Mouse (Mus musculus) limb, embryonic 14.5 days (tissue): ENCODE results near the gene Trim43c. TPM values are rescaled to one million over a fixed set of nuclear protein-coding genes. Genes with fewer than 3 reads are reported as not detected.
A peak's percentile ranks its signal among the peaks of the same experiment; 100 is the strongest.
"Not testable (repeated sequence)": the region's sequence is repeated elsewhere in the genome, so short reads cannot be mapped to it uniquely, and the experiment has no call there.

Source experiments
- ATAC-seq: fragments of 200-750 bp; cut with Nextera tagmentation; 2 replicates; pipeline ENCODE4 v1.8.0; 2017; ENCODE audit warnings: low read depth, moderate number of reproducible peaks, moderate TSS enrichment; ENCODE audit not compliant: low FRiP score
- DNase-seq: peaks from one replicate; pipeline ENCODE4 v3.0.0-alpha.2; 2015; ENCODE audit warnings: low spot score
- H3K27ac ChIP-seq: fragments of 300-500 bp; sonication (generic); replicated peaks from 2 replicates; pipeline ENCODE4 v1.5.1; 2014; ENCODE audit warnings: low read depth, mild to moderate bottlenecking, low read length, moderate library complexity, mixed read lengths
- H3K27me3 ChIP-seq: fragments of 300-500 bp; sonication (generic); 2 replicates; pipeline ENCODE4 v1.6.1; 2014; ENCODE audit warnings: low read length, mixed read lengths; ENCODE audit not compliant: control insufficient read depth, insufficient read depth
- H3K36me3 ChIP-seq: fragments of 300-500 bp; sonication (generic); 2 replicates; pipeline ENCODE4 v1.6.1; 2014; ENCODE audit warnings: mild to moderate bottlenecking, low read length, moderate library complexity, mixed read lengths; ENCODE audit not compliant: control insufficient read depth, insufficient read depth
- H3K4me1 ChIP-seq: fragments of 300-500 bp; sonication (generic); 2 replicates; pipeline ENCODE4 v1.6.1; 2014; ENCODE audit warnings: antibody characterized with exemption, low read length, mixed read lengths; ENCODE audit not compliant: control insufficient read depth, insufficient read depth
- H3K4me2 ChIP-seq: fragments of 300-500 bp; sonication (generic); replicated peaks from 2 replicates; pipeline ENCODE4 v1.6.1; 2014; ENCODE audit warnings: low read depth, mild to moderate bottlenecking, low read length, moderate library complexity; ENCODE audit not compliant: severe bottlenecking
- H3K4me3 ChIP-seq: fragments of 300-500 bp; sonication (generic); replicated peaks from 2 replicates; pipeline ENCODE4 v1.5.1; 2014; ENCODE audit warnings: low read length
- H3K9ac ChIP-seq: fragments of 300-500 bp; sonication (generic); 2 replicates; pipeline ENCODE4 v1.6.1; 2014; ENCODE audit warnings: mild to moderate bottlenecking, low read depth, low read length, moderate library complexity; ENCODE audit not compliant: severe bottlenecking
- H3K9me3 ChIP-seq: fragments of 300-500 bp; sonication (generic); 2 replicates; pipeline ENCODE4 v1.6.1; 2016; ENCODE audit warnings: low read length; ENCODE audit not compliant: control insufficient read depth
- WGBS: fragments of 180-500 bp; shearing (Covaris S2); extraction: QIAGEN DNeasy Blood & Tissue Kit; methylation state at CpG from one replicate; pipeline ENCODE4 v1.1.7; 2014; 5-methylcytosine and 5-hydroxymethylcytosine counted together
- polyA plus RNA-seq, 2 experiments: library from polyadenylated mRNA; depleted of rRNA in 1 of 2; stranded (reverse) in 1 of 2; unstranded in 1 of 2; fragments of >200 nt; fragmentation: Nextera tagmentation in 1 of 2; extraction: Ambion mirVana in 1 of 2; gene quantifications; 2 replicates each; pipeline versions ENCODE4 v1.2.1 to v1.2.3; 2012 to 2014

The Trim43c gene
- polyA plus RNA-seq (2012; rRNA removed): 0.03 TPM in 1 of 2 replicates, not detected in the other
- 0.21 TPM in 1 of 2 replicates, not detected in the other for polyA plus RNA-seq (2014; fragmentation: Nextera tagmentation; extraction: Ambion mirVana)

DNA sequence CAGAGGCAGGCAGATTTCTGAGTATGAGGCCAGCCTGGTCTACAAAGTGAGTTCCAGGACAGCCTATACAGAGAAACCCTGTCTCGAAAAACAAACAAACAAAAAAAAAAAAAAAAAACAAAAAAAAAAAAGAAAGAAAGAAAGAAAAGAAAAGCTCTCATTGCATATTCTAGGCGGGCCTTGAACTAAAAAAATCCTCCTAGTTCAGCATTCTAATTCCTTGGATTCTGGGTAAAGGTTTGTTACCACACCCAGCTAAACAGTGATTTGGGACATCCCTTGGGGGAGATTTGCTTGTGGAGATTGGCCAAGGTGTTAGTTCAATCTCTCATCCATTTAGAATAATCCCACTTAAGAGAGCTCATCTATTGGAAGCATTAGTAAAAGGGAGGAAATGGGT lies at the start of gene Trim43c:
Gene Trim43c (plus strand): TSS at position 301 of the 400 bp plus-strand sequence.
- DNase-seq, H3K9me3 ChIP-seq, H3K27me3 ChIP-seq, ATAC-seq, H3K27ac ChIP-seq, H3K9ac ChIP-seq, H3K4me2 ChIP-seq, H3K4me3 ChIP-seq, H3K36me3 ChIP-seq, H3K4me1 ChIP-seq: not testable (repeated sequence)
- 94% methylated on average over 2 of the region's 2 CpGs for WGBS

DNA sequence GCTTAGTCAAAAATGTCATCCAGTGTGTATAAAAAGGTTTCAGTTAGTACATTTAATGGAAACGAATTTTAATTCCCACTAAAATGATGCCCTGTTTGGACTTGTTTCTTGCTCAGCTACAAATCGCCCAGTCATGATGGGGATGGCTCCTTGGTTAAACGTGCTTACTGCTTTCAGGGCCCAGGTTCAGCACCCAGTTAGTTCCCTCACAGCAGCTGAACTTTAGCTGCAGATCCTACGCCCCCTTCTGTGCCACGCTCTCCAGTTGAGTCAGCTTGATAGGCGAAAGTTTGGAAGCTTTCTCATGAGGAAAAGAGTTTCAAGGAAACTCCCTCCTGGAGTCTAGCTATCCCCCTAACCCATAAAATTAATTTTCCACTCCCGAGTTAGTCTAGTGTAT lies 14.1 kb downstream of the Trim43c start:
- not testable (repeated sequence) for H3K36me3 ChIP-seq, H3K27me3 ChIP-seq, ATAC-seq, H3K4me2 ChIP-seq, H3K4me3 ChIP-seq, H3K9me3 ChIP-seq, DNase-seq, H3K4me1 ChIP-seq, H3K9ac ChIP-seq, H3K27ac ChIP-seq
- WGBS: 61% methylated on average over 7 of the region's 7 CpGs

DNA sequence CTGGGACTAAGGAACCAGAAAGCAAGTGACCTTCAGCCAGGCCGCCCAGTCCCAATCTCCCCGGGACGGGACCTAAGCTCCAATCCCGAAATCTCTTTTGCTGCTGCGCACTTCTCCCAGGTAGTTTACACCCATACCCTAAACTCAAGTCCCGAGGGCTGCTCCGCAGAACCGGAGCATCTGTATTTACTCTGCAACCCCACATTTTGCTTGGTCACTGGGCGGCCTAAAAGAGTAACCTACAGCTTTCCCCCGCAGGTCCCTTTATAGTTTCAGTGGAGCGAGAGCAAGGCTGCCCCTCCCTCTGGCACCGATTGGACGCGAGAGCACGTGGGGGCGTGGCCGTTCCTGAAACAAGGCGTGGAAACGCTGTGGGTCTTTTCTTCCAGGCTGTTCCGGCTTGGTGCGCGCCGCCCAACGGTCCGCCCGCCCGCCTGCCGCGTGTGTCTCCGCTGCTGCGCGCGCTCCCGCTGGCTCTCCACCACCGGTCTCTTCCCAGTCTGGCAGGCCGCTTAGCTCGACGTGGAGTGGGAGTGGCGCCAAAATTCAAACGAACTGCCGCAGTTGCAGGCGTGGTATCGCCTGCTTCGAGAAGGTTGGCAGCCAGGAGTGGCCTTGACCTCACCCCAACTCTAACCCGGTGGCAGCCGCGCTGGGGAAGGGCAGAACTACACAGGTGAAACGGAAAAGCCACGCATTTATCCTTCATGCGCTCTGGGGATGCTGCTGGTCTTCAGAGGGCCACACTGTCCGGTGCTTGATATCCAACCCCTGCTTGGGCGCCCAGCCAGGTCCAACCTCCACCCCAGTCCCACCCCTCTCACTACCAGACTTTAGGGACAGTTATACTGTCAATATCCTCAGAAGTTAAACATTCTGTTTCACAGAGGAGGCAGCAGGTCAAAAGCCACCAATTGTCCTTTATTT lies 19.9 kb downstream of the Trim43c start:
- H3K27me3 ChIP-seq, H3K4me1 ChIP-seq, H3K36me3 ChIP-seq, H3K9me3 ChIP-seq, H3K27ac ChIP-seq: not testable (repeated sequence)
- WGBS: 3% methylated on average over 41 of the region's 52 CpGs
- ATAC-seq (peak; percentile 98), DNase-seq (peak; percentile 87)
- Histone ChIP-seq H3K4me2 (peak overlapping the region; percentile 57), H3K9ac (peak overlapping the region; percentile 50; the same call in 1 of the 2 replicates), H3K4me3 (peak overlapping the region; percentile 38)

Other genes with a start within 250 kb of the Trim43c start
- gene Mthfsl, start 118.9 kb upstream of the Trim43c start, polyA plus RNA-seq (2012; rRNA removed): 24.5 and 29.5 TPM in 2 replicates
- gene Mthfsl, start 118.9 kb upstream of the Trim43c start, polyA plus RNA-seq (2014; fragmentation: Nextera tagmentation; extraction: Ambion mirVana): 36.1 and 37.5 TPM in 2 replicates
- gene Bcl2a1d, start 107.2 kb upstream of the Trim43c start, polyA plus RNA-seq (2012; rRNA removed): 0.15 TPM in 1 of 2 replicates, not detected in the other
- not detected in 2 replicates for gene Bcl2a1d, start 107.2 kb upstream of the Trim43c start, polyA plus RNA-seq (2014; fragmentation: Nextera tagmentation; extraction: Ambion mirVana)
- 0.13 and 0.36 TPM in 2 replicates for gene Bcl2a1a, start 117.7 kb downstream of the Trim43c start, polyA plus RNA-seq (2012; rRNA removed)
- not detected in 2 replicates for gene Bcl2a1a, start 117.7 kb downstream of the Trim43c start, polyA plus RNA-seq (2014; fragmentation: Nextera tagmentation; extraction: Ambion mirVana)